Mouse (Mus musculus): ENCODE measurements around the gene Pitx3. TPM values are rescaled to one million over a fixed set of nuclear protein-coding genes. Genes with fewer than 3 reads are reported as not detected.
"Not testable (repeated sequence)": the region's sequence is repeated elsewhere in the genome, so short reads cannot be mapped to it uniquely, and the experiment has no call there.

Pitx3 gene
- total RNA-seq, 2 experiments from 2014 or later = not detected

- DNase-seq (ENCODE audit: low spot score in 2 of 2) = no peak
Measured at GRCm38 (mm10) chr19:46132577-46132976, 15.5 kb downstream of the Pitx3 start.

- DNase-seq (ENCODE audit: low spot score in 2 of 2) = no peak
Measured at GRCm38 (mm10) chr19:46131694-46132525, 16.2 kb downstream of the Pitx3 start, which contains the start of gene Elovl3. Elovl3 (plus strand) TSS chr19:46131897.

GRCm38 (mm10) chr19:46131283-46131682 lies 16.8 kb downstream of the Pitx3 start:
- no peak for DNase-seq (ENCODE audit: low spot score in 2 of 2)

GRCm38 (mm10) chr19:46129737-46130136 lies 18.4 kb downstream of the Pitx3 start:
- DNase-seq (ENCODE audit: low spot score in 2 of 2) = not testable (repeated sequence)

- DNase-seq (ENCODE audit: low spot score in 2 of 2) = no peak
Measured at GRCm38 (mm10) chr19:46126301-46126700, 21.8 kb downstream of the Pitx3 start.

GRCm38 (mm10) chr19:46124651-46125050 lies 23.5 kb downstream of the Pitx3 start:
- DNase-seq (ENCODE audit: low spot score in 2 of 2) = no peak

- DNase-seq (ENCODE audit: low spot score in 2 of 2) = no peak
Measured at GRCm38 (mm10) chr19:46123876-46124275, 24.2 kb downstream of the Pitx3 start.

GRCm38 (mm10) chr19:46120872-46121271 lies 27.3 kb downstream of the Pitx3 start:
- no peak for DNase-seq (ENCODE audit: low spot score in 2 of 2)

- DNase-seq (ENCODE audit: low spot score in 2 of 2) = no peak
Measured at GRCm38 (mm10) chr19:46119458-46119857, 28.7 kb downstream of the Pitx3 start.

GRCm38 (mm10) chr19:46114617-46115016 lies 33.5 kb downstream of the Pitx3 start:
- DNase-seq (ENCODE audit: low spot score in 2 of 2) = no peak

GRCm38 (mm10) chr19:46110781-46111180 lies 37.3 kb downstream of the Pitx3 start:
- DNase-seq (ENCODE audit: low spot score in 2 of 2) = no peak

GRCm38 (mm10) chr19:46110214-46110613 lies 37.9 kb downstream of the Pitx3 start:
- no peak for DNase-seq (ENCODE audit: low spot score in 2 of 2)

GRCm38 (mm10) chr19:46104187-46104557 lies 44.0 kb downstream of the Pitx3 start:
- DNase-seq (ENCODE audit: low spot score in 2 of 2) = no peak

GRCm38 (mm10) chr19:46103437-46104186 lies 44.5 kb downstream of the Pitx3 start:
- no peak for DNase-seq (ENCODE audit: low spot score in 2 of 2)

- DNase-seq (ENCODE audit: low spot score in 2 of 2) = no peak
Measured at GRCm38 (mm10) chr19:46099561-46099960, 48.6 kb downstream of the Pitx3 start.

- DNase-seq (ENCODE audit: low spot score in 2 of 2) = no peak
Measured at GRCm38 (mm10) chr19:46096396-46096795, 51.7 kb downstream of the Pitx3 start.

GRCm38 (mm10) chr19:46095291-46095690 lies 52.8 kb downstream of the Pitx3 start:
- DNase-seq (ENCODE audit: low spot score in 2 of 2) = peak; percentile 30 to 53

GRCm38 (mm10) chr19:46094144-46094543 lies 54.0 kb downstream of the Pitx3 start:
- DNase-seq (ENCODE audit: low spot score in 2 of 2) = no peak

- DNase-seq (ENCODE audit: low spot score in 2 of 2) = no peak
Measured at GRCm38 (mm10) chr19:46091641-46092040, 56.5 kb downstream of the Pitx3 start.

GRCm38 (mm10) chr19:46087871-46088270 lies 60.3 kb downstream of the Pitx3 start:
- no peak for DNase-seq (ENCODE audit: low spot score in 2 of 2)

- DNase-seq (ENCODE audit: low spot score in 2 of 2) = peak; percentile 32 to 75
Measured at GRCm38 (mm10) chr19:46086337-46086736, 61.8 kb downstream of the Pitx3 start.

All from layer of hippocampus, adult 18-20 months (tissue).